ENCODE assay signal across 50 mouse cellular contexts in genomic region chr5:86942111-86942510, GRCm38 (mm10). TPM values are rescaled to one million over a fixed set of nuclear protein-coding genes. Genes with fewer than 3 reads are reported as not detected.
"Had no signal": no experiment of that assay in that cellular context is flagged by ENCODE, and none has a peak within 500 bp of the region (broad histone marks: within the 10 kb centered on the region; RNA-seq: fewer than 3 reads in every experiment).

No protein-coding gene starts in this region.

- H3K9me3 ChIP-seq: heart, embryonic 10.5 days; heart, embryonic 12.5 days; heart, embryonic 13.5 days; heart, embryonic 15.5 days; hindbrain, embryonic 10.5 days; hindbrain, embryonic 12.5 days; hindbrain, embryonic 13.5 days; hindbrain, embryonic 15.5 days; intestine, embryonic 15.5 days; kidney, embryonic 15.5 days had no signal

- H3K4me3 ChIP-seq: heart, adult 2 months; heart, embryonic 10.5 days; heart, embryonic 12.5 days; heart, embryonic 13.5 days; heart, embryonic 15.5 days; hindbrain, embryonic 10.5 days; hindbrain, embryonic 12.5 days; hindbrain, embryonic 13.5 days; hindbrain, embryonic 15.5 days; intestine, embryonic 15.5 days; kidney, embryonic 15.5 days; layer of hippocampus, adult 2 months had no signal

- ATAC-seq: hindbrain, embryonic 16.5 days; hindbrain, postnatal 0 days; inflammation-experienced regulatory T-cells, adult 6 months; intestine, embryonic 15.5 days; intestine, postnatal 0 days had no signal

- H3K9ac ChIP-seq: heart, embryonic 12.5 days; heart, embryonic 13.5 days; heart, embryonic 15.5 days; hindbrain, embryonic 12.5 days; hindbrain, embryonic 13.5 days; hindbrain, embryonic 14.5 days; hindbrain, embryonic 15.5 days; intestine, embryonic 15.5 days; kidney, embryonic 15.5 days had no signal

- DNase-seq: heart, adult 18-20 months; heart, adult 2 months; heart, postnatal 10 days; heart, postnatal 14 days; heart, postnatal 36 days; heart, postnatal 4 days; kidney, adult 11 months; kidney, adult 18-20 months; kidney, adult 2 months; kidney, adult 8-10 months; kidney, adult 9 months; kidney, postnatal 10 days; kidney, postnatal 14 days; kidney, postnatal 25 days; kidney, postnatal 36 days; kidney, postnatal 4 days; layer of hippocampus, adult 9-11 months had no signal

- H3K4me1 ChIP-seq: heart, embryonic 10.5 days; heart, embryonic 12.5 days; heart, embryonic 13.5 days; heart, embryonic 15.5 days; hindbrain, embryonic 10.5 days; hindbrain, embryonic 12.5 days; hindbrain, embryonic 13.5 days; hindbrain, embryonic 15.5 days; intestine, embryonic 15.5 days; kidney, embryonic 15.5 days had no signal

- H3K27me3 ChIP-seq: heart, embryonic 12.5 days; heart, embryonic 13.5 days; heart, embryonic 15.5 days; hindbrain, embryonic 12.5 days; hindbrain, embryonic 13.5 days; hindbrain, embryonic 15.5 days; intestine, embryonic 15.5 days; kidney, embryonic 15.5 days had no signal

- H3K36me3 ChIP-seq: heart, embryonic 10.5 days; heart, embryonic 12.5 days; heart, embryonic 13.5 days; heart, embryonic 15.5 days; hindbrain, embryonic 10.5 days; hindbrain, embryonic 12.5 days; hindbrain, embryonic 13.5 days; hindbrain, embryonic 15.5 days; intestine, embryonic 15.5 days; kidney, embryonic 15.5 days had no signal

- H3K4me2 ChIP-seq: heart, embryonic 11.5 days; heart, embryonic 12.5 days; heart, embryonic 13.5 days; heart, embryonic 15.5 days; hindbrain, embryonic 12.5 days; hindbrain, embryonic 13.5 days; hindbrain, embryonic 14.5 days; hindbrain, embryonic 15.5 days; intestine, embryonic 15.5 days; kidney, embryonic 15.5 days had no signal

- H3K27ac ChIP-seq: heart, adult 2 months; heart, embryonic 10.5 days; heart, embryonic 13.5 days; heart, embryonic 15.5 days; hindbrain, embryonic 10.5 days; hindbrain, embryonic 12.5 days; hindbrain, embryonic 13.5 days; hindbrain, embryonic 14.5 days; hindbrain, embryonic 15.5 days; hindbrain, postnatal 0 days; intestine, embryonic 15.5 days; kidney, embryonic 15.5 days; kidney, postnatal 0 days; layer of hippocampus, adult 2 months had no signal

RNA-seq across cellular contexts. Expression of gene Ugt2b1, which starts 15.8 kb away (rescaled TPM):
- total RNA-seq: heart, adult 18-20 months; heart, adult 2 months; heart, adult 8-10 months; heart, postnatal 10 days; heart, postnatal 14 days; heart, postnatal 25 days; heart, postnatal 36 days; heart, postnatal 4 days; hematopoietic stem cell, adult 5-6 weeks; hindbrain, postnatal 0 days; layer of hippocampus, adult 18-20 months; layer of hippocampus, adult 2 months; layer of hippocampus, adult 8-10 months; layer of hippocampus, postnatal 10 days; layer of hippocampus, postnatal 14 days had no signal
- polyA plus RNA-seq: heart, adult 2 months; heart, embryonic 10.5 days; heart, embryonic 11.5 days; heart, embryonic 12.5 days; heart, embryonic 13.5 days; heart, embryonic 14.5 days; heart, embryonic 15.5 days; heart, embryonic 16.5 days; heart, postnatal 0 days; hindbrain, embryonic 10.5 days; hindbrain, embryonic 11.5 days; hindbrain, embryonic 12.5 days; hindbrain, embryonic 13.5 days; hindbrain, embryonic 14.5 days; hindbrain, embryonic 15.5 days; hindbrain, embryonic 16.5 days; hindbrain, postnatal 0 days; inflammation-experienced regulatory T-cells, adult 6 months; intestine, embryonic 14.5 days; intestine, embryonic 15.5 days; kidney, adult 2 months; kidney, embryonic 14.5 days; kidney, embryonic 15.5 days; kidney, embryonic 16.5 days; kidney, postnatal 0 days; large intestine, adult 2 months had no signal

RNA-seq across cellular contexts. Expression of gene Ugt2b34, which starts 35.4 kb away (rescaled TPM):
- total RNA-seq: heart, adult 2 months; heart, adult 8-10 months; heart, postnatal 10 days; heart, postnatal 14 days; heart, postnatal 25 days; heart, postnatal 36 days; heart, postnatal 4 days; hematopoietic stem cell, adult 5-6 weeks; hindbrain, postnatal 0 days; layer of hippocampus, adult 18-20 months; layer of hippocampus, adult 2 months; layer of hippocampus, adult 8-10 months; layer of hippocampus, postnatal 10 days; layer of hippocampus, postnatal 14 days had no signal
- polyA plus RNA-seq: heart, embryonic 14.5 days; heart, postnatal 0 days; hindbrain, embryonic 10.5 days; hindbrain, embryonic 11.5 days; hindbrain, embryonic 12.5 days; hindbrain, embryonic 13.5 days; hindbrain, embryonic 14.5 days; hindbrain, embryonic 15.5 days; hindbrain, embryonic 16.5 days; hindbrain, postnatal 0 days; inflammation-experienced regulatory T-cells, adult 6 months had no signal

RNA-seq across cellular contexts. Expression of gene Ugt2b35, which starts 58.5 kb away (rescaled TPM):
- total RNA-seq: heart, adult 18-20 months; heart, adult 2 months; heart, adult 8-10 months; heart, postnatal 10 days; heart, postnatal 14 days; heart, postnatal 25 days; heart, postnatal 36 days; heart, postnatal 4 days; hematopoietic stem cell, adult 5-6 weeks; hindbrain, postnatal 0 days; layer of hippocampus, adult 18-20 months; layer of hippocampus, adult 2 months; layer of hippocampus, adult 8-10 months; layer of hippocampus, postnatal 10 days; layer of hippocampus, postnatal 14 days had no signal
- polyA plus RNA-seq: heart, adult 2 months; heart, embryonic 10.5 days; heart, embryonic 11.5 days; heart, embryonic 12.5 days; heart, embryonic 13.5 days; heart, embryonic 14.5 days; heart, embryonic 15.5 days; heart, embryonic 16.5 days; heart, postnatal 0 days; hindbrain, embryonic 10.5 days; hindbrain, embryonic 11.5 days; hindbrain, embryonic 12.5 days; hindbrain, embryonic 13.5 days; hindbrain, embryonic 14.5 days; hindbrain, embryonic 15.5 days; hindbrain, embryonic 16.5 days; hindbrain, postnatal 0 days; inflammation-experienced regulatory T-cells, adult 6 months; kidney, adult 2 months; kidney, embryonic 14.5 days; kidney, embryonic 16.5 days; kidney, postnatal 0 days had no signal
